Mouse (Mus musculus): ENCODE measurements at regions not wholly inside any gene's neighbourhood (a gene's known extent, or its start where the extent isn't known, plus 50 kb on each side); places are given as distances from the start of the nearest gene placed in this dataset.

DNA sequence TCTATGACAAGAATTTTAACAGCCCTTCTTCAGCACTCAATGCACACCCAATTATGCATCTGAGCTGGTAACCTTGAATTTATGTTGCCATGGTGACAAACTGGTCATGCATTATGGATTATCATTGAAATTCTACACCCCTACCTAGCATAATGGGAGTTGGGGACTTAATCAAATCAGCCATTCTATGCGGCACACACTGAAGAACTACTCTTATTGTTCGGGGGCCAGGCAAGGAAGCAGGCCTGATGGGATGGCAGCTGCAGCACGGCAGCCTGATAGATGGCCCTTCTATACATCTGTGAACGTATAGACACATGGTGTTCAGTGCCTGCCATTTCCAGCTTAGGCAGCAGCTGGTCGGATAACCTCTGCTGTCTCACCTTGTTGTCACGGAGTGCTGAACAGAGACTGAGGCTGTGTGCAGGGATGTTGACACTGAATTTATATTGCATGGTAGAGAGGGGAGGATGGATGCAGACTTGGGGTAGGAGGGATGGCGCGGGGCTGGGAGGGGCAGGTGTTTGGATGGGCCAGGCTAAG is 223.7 kb upstream of the Sox11 start:
- Histone ChIP-seq H3K4me2 (no peak overlapping the region), H3K27ac (no peak overlapping the region), H3K4me3 (replicated peaks) (no peak overlapping the region), H3K9me3 (no peaks in the 10 kb centered on the region), H3K4me1 (no peaks in the 10 kb centered on the region), H3K36me3 (no peaks in the 10 kb centered on the region), H3K9ac (no peak overlapping the region), H3K27me3 (replicated peaks) (no peaks in the 10 kb centered on the region)
- WGBS = 40% methylated on average over 8 of the region's 8 CpGs
- ATAC-seq (ENCODE audit: insufficient read depth, low FRiP score, low read depth) = no peak

DNA sequence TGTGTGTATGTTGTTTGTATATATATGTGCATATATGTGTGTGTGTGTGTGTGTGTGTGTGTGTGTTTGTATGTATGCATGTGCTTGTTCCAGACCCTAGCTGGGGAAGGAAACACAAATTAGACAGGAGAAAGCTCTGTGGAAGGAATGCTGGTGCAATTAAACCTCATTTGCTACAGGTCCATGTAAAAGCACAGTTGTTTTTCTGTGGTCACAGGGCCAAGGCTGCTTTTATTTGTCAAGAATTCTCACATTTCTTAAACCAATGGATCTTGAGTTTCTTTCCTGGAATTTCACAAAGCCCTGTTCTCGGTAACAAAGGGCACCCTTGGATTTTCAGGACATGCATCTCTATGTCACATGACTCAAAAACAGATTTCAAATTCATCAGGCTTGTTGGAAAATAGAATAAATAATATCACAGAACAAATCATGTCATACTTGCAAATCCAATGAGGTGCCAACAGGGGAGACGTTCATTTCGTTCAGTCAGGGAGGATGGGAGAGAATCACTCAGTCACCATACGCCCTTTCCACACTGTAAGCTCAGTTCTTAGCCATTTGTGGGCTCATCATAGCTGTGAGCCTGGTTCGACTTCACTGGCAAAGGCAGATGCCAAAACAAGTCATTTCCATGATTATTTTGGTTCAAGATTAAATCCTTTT is 222.4 kb upstream of the Sox11 start:
- no peak overlapping the region for H3K27ac ChIP-seq
- no peak for ATAC-seq (ENCODE audit: insufficient read depth, low FRiP score, low read depth)
- no peaks in the 10 kb centered on the region for H3K4me1 ChIP-seq
- H3K36me3 ChIP-seq = no peaks in the 10 kb centered on the region
- H3K9ac ChIP-seq = no peak overlapping the region
- H3K27me3 ChIP-seq (replicated peaks) = no peaks in the 10 kb centered on the region
- 65% methylated on average over 5 of the region's 5 CpGs for WGBS
- H3K9me3 ChIP-seq = no peaks in the 10 kb centered on the region
- H3K4me2 ChIP-seq = no peak overlapping the region
- H3K4me3 ChIP-seq (replicated peaks) = no peak overlapping the region

DNA sequence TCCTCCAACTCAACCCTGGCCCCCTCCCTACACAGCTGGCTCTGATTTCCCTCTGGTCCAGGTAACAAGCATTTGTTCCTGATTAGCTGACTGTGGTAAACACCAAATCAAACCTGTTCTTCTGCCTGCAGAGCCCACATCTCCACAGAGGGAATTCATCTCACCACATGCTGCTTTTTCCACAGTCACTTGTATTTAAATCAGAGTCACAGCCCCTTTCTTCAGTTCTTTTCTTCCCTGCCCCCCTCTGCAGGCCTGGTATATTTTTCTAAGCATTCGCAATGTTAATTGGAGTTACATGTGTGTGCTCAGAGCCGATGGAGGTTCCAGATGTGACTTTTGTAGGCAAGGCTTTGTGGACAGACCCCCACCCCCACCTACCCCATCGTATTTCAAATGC is 221.5 kb upstream of the Sox11 start:
- Histone ChIP-seq H3K36me3 (no peaks in the 10 kb centered on the region), H3K4me2 (no peak overlapping the region), H3K4me1 (no peaks in the 10 kb centered on the region), H3K27me3 (replicated peaks) (no peaks in the 10 kb centered on the region), H3K9me3 (no peaks in the 10 kb centered on the region), H3K9ac (no peak overlapping the region), H3K4me3 (replicated peaks) (no peak overlapping the region), H3K27ac (no peak overlapping the region)
- 62% methylated on average over 3 of the region's 3 CpGs for WGBS
- no peak for ATAC-seq (ENCODE audit: insufficient read depth, low FRiP score, low read depth)

DNA sequence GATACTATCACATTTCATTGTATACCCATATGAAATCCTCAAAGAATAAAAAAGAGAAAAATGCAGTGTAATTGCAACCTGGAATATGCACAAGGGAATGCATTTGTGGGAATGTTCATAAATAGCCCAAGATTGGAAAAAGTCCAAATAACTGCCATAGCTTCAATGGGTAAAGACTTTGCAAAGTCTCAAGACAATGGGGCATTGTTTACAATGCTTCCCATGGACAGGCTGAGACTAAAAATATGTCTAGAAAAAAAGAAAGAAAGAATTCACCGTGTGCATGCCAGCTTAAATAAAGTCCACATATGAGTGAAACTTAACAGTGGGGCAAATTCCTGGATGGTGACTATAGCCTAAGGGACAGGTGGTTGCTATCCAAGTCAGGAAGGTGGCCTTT is 210.4 kb upstream of the Sox11 start:
- Histone ChIP-seq H3K27me3 (replicated peaks) (no peaks in the 10 kb centered on the region), H3K36me3 (no peaks in the 10 kb centered on the region), H3K27ac (no peak overlapping the region), H3K9ac (no peak overlapping the region), H3K4me2 (no peak overlapping the region), H3K4me1 (no peaks in the 10 kb centered on the region), H3K4me3 (replicated peaks) (no peak overlapping the region), H3K9me3 (no peaks in the 10 kb centered on the region)
- 44% methylated on average over 1 of the region's 1 CpGs for whole genome bisulfite sequencing
- no peak for ATAC-seq (ENCODE audit: insufficient read depth, low FRiP score, low read depth)

DNA sequence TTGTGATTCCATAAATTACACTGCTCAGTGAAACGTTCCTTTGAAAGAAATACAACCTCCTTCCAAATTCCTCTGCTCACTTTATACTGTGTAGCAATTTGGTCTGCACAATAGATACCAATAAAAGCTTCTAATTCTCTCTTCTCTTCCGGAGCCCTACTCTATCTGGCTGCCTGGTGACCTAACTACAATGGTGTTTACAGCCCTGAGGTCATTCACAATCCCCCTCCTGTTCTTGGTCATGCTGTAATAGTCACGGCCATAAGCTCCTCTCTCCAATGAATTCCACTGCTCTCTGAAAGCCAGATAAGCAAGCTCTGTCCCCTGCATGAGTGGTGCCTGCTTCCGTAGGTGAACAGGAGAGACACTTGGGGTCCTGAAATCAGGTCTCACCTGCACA is 195.8 kb upstream of the Sox11 start:
- Histone ChIP-seq H3K36me3 (no peaks in the 10 kb centered on the region), H3K27me3 (replicated peaks) (no peaks in the 10 kb centered on the region), H3K4me1 (no peaks in the 10 kb centered on the region), H3K9ac (no peak overlapping the region), H3K4me3 (replicated peaks) (no peak overlapping the region), H3K9me3 (no peaks in the 10 kb centered on the region), H3K4me2 (no peak overlapping the region), H3K27ac (no peak overlapping the region)
- ATAC-seq (ENCODE audit: insufficient read depth, low FRiP score, low read depth) = no peak
- 41% methylated on average over 4 of the region's 4 CpGs for WGBS

DNA sequence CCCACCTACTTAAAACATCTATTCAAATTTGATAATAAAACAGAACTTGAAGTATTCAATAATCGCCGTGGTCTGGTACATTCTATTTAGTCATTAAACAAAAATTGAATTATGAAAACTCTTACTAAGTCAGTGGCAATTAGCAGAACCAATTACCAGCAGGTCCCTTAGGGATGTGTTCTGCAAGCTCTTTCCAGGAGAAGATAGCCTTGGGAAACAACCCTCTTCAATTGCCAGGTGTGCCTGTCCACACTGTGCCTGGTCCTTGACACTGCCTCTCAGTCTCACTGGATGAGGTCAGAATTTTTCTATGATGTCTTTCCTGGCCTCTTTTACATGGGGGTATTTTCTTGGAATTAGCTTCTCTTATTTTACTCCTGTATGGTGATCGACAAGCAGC is 195.1 kb upstream of the Sox11 start:
- H3K4me3 ChIP-seq (replicated peaks) = no peak overlapping the region
- ATAC-seq (ENCODE audit: insufficient read depth, low FRiP score, low read depth) = no peak
- H3K9ac ChIP-seq = no peak overlapping the region
- no peaks in the 10 kb centered on the region for H3K36me3 ChIP-seq
- no peaks in the 10 kb centered on the region for H3K9me3 ChIP-seq
- H3K4me2 ChIP-seq = no peak overlapping the region
- H3K27me3 ChIP-seq (replicated peaks) = no peaks in the 10 kb centered on the region
- H3K27ac ChIP-seq = no peak overlapping the region
- 82% methylated on average over 3 of the region's 3 CpGs for WGBS
- no peaks in the 10 kb centered on the region for H3K4me1 ChIP-seq

DNA sequence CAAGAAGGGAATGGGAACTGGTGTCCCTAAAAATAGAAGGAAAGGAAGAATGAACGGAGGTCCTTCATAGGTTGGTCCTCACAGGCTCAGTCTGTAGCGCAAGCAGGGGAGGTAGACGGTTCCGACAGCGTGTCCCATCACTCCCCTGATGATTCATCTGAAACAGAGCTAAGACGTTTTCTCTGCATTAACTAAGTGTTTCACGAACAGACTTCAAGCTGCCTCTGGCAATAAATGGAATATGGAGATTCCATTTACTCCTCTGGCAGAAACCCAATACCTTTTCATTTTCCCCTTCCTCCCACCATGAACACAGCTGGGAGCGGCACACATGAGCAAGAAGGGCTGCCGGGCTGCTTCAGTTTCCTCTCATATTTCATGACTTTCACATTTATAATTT is 194.6 kb upstream of the Sox11 start:
- H3K4me2 ChIP-seq = peak overlapping the region; percentile 3; the same call in 1 of the 2 replicates
- no peaks in the 10 kb centered on the region for H3K27me3 ChIP-seq (replicated peaks)
- no peak for ATAC-seq (ENCODE audit: insufficient read depth, low FRiP score, low read depth)
- 32% methylated on average over 9 of the region's 9 CpGs for WGBS
- H3K9me3 ChIP-seq = no peaks in the 10 kb centered on the region
- no peak overlapping the region; the same call in 1 of the 2 replicates for H3K4me3 ChIP-seq (replicated peaks)
- H3K4me1 ChIP-seq = no peaks in the 10 kb centered on the region
- H3K9ac ChIP-seq = no peak overlapping the region
- H3K36me3 ChIP-seq = no peaks in the 10 kb centered on the region
- H3K27ac ChIP-seq = no peak overlapping the region

DNA sequence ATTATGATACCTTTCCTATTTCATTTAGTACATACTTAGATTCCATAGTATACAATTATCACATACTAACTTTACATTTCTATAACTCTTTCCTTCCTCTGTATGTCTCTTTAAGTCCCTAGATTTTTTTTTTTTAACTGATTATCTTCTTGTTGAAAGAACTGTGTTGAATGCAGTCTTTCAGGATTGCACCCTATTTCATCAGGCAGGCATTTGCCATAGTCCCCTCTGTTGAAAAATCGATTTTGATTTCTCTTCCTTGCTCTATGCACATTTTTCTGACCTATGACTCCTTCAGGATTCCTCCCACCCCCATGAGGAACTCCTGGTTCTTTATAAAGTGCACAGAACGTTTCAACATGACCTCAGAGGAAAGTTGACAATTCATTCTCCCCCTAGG is 183.2 kb upstream of the Sox11 start:
- H3K9ac ChIP-seq = no peak overlapping the region
- ATAC-seq (ENCODE audit: insufficient read depth, low FRiP score, low read depth) = no peak
- no peak overlapping the region for H3K4me3 ChIP-seq (replicated peaks)
- no peaks in the 10 kb centered on the region for H3K9me3 ChIP-seq
- WGBS = 45% methylated on average over 2 of the region's 2 CpGs
- H3K27ac ChIP-seq = no peak overlapping the region
- H3K4me1 ChIP-seq = no peaks in the 10 kb centered on the region
- no peak overlapping the region for H3K4me2 ChIP-seq
- H3K36me3 ChIP-seq = no peaks in the 10 kb centered on the region
- no peaks in the 10 kb centered on the region for H3K27me3 ChIP-seq (replicated peaks)

DNA sequence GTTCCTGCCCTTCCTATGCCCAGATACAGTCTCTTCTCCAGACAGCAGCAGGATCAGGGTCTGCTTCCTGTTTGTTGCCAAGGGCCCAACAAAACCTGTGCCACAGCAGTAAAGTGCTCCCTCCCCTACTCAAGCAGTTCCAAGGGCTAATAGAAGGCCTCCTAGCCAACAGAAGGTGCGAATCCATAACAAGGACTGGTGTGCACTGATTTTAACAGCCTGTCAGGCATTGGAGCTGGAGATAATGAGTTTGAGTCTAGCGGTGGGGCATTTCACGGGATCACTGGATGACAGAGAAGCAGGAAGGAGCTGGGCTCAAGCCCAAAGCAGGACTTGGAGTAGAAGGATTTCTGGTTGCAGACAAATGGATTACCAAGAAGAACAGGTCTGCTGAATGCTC is 170.9 kb upstream of the Sox11 start:
- Histone ChIP-seq H3K4me1 (no peaks in the 10 kb centered on the region), H3K4me2 (no peak overlapping the region), H3K4me3 (replicated peaks) (no peak overlapping the region), H3K27ac (no peak overlapping the region), H3K9me3 (no peaks in the 10 kb centered on the region), H3K36me3 (no peaks in the 10 kb centered on the region), H3K27me3 (replicated peaks) (no peaks in the 10 kb centered on the region), H3K9ac (no peak overlapping the region)
- ATAC-seq (ENCODE audit: insufficient read depth, low FRiP score, low read depth) = no peak
- WGBS = 83% methylated on average over 3 of the region's 3 CpGs

DNA sequence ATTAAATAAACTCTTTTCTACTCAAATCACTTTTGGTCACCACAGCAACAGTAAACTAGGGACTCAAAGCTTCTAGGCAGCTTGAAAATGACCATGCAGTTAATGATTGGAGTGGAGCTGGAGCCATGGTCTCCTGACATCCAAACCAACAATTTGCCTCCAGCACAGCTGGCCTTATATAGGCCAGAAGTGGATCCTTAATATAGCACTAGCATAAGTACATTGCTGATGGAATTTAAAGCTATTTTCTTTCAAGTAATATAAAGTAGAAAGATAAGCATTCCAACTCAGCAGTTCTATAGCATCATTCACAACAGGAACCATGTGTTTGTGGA is 165.8 kb upstream of the Sox11 start:
- Histone ChIP-seq H3K9ac (no peak overlapping the region), H3K4me2 (no peak overlapping the region), H3K4me1 (no peaks in the 10 kb centered on the region), H3K27ac (peak overlapping the region; percentile 64; the same call in 1 of the 2 replicates), H3K9me3 (no peaks in the 10 kb centered on the region), H3K4me3 (replicated peaks) (no peak overlapping the region), H3K27me3 (replicated peaks) (no peaks in the 10 kb centered on the region), H3K36me3 (no peaks in the 10 kb centered on the region)
- no peak for ATAC-seq (ENCODE audit: insufficient read depth, low FRiP score, low read depth)

DNA sequence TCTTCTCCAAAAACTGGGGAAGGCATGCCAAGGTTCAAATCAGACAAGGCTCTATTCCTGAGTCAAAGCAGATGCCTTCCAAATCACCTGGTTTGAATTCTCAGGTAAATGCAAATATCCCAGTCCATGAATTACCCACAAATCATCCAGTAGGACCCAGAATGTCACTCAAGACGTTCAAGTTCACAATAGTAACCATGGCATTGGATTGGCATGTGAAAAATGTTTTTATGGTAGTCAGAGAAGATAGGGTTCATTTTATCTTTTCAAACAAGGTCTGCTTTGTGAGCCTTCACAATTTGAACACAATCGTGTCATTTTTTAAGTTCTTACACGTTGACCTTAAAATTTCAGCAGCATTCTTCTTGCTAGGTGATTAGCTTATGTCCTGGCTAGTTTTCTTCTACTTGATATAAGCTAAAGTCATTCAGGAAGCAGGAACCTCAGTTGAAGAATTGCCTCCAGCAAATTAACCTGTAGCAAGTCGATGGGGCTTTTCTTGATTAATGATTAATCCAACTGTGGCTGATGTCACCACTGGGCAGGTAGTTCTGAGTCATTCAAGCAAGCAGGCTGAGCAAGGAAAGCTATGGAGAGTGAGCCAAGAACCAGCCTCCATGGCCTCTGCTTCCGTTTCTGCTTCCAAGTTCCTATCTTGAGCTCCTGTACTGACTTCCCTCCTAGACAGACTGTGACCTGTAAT is 165.3 kb upstream of the Sox11 start:
- no peak overlapping the region for H3K9ac ChIP-seq
- no peaks in the 10 kb centered on the region for H3K27me3 ChIP-seq (replicated peaks)
- no peaks in the 10 kb centered on the region for H3K4me1 ChIP-seq
- H3K9me3 ChIP-seq = no peaks in the 10 kb centered on the region
- H3K4me3 ChIP-seq (replicated peaks) = no peak overlapping the region
- no peak overlapping the region for H3K4me2 ChIP-seq
- no peaks in the 10 kb centered on the region for H3K36me3 ChIP-seq
- peak overlapping the region; percentile 64; the same call in 1 of the 2 replicates for H3K27ac ChIP-seq
- peak; percentile 88 for ATAC-seq (ENCODE audit: insufficient read depth, low FRiP score, low read depth)
- WGBS = 46% methylated on average over 5 of the region's 5 CpGs

DNA sequence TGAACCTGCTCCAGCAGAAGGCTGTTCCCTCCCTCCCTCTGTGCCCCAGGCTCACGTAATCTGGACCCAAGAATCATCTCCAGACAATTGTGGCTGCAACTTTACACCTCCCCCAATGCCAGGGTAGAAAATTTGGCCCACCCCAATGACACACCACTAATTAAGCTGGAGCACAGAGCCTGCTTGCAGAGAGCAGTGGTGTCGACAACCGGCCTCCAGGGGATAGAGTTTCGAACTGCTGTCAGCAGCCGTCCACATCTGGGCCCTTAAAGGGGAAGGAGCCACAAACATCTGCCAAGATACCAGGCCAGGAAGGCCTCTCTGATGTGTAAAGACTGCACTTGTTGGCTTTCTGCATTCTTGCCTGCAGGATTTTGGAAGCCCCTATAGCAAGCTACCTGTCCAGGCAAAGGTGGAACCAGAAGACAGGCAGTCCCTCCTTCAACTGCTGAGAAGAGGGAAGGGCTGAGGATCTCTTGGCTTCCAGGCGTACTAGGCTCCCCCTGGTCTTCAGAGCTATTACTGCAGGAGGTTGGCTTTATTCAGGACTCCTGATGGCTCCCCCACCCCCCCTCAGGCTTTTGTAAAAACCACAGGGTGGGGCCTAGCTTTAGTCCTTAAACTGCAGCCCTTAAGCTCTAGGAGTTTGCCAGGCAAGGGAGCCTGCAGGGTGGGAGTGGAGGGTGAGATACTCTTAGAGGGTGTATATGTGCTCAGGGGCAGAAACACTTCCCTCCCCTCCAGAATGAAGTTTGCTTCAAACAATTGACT is 160.5 kb upstream of the Sox11 start:
- Histone ChIP-seq H3K27me3 (replicated peaks) (no peaks in the 10 kb centered on the region), H3K4me2 (no peak overlapping the region), H3K27ac (no peak overlapping the region), H3K36me3 (no peaks in the 10 kb centered on the region), H3K9me3 (no peaks in the 10 kb centered on the region), H3K9ac (no peak overlapping the region), H3K4me3 (replicated peaks) (no peak overlapping the region), H3K4me1 (no peaks in the 10 kb centered on the region; the same call in 1 of the 2 replicates)
- ATAC-seq (ENCODE audit: insufficient read depth, low FRiP score, low read depth) = peak; percentile 61; the same call in 1 of the 2 replicates
- WGBS = 42% methylated on average over 6 of the region's 6 CpGs

Measured in stomach, embryonic 15.5 days (tissue).